Mouse (Mus musculus) yolk sac, embryonic 10.5 days (tissue): ENCODE measurements at regions not wholly inside any gene's neighbourhood (a gene's known extent, or its start where the extent isn't known, plus 50 kb on each side); places are given as distances from the start of the nearest gene placed in this dataset.
"Not testable (repeated sequence)": the region's sequence is repeated elsewhere in the genome, so short reads cannot be mapped to it uniquely, and the experiment has no call there.

ENCODE experiments used
- DNase-seq: peaks from one replicate; pipeline ENCODE4 v3.0.0-alpha.2; 2017; ENCODE audit warnings: low spot score

- DNase-seq, result not testable (repeated sequence)
Measured at GRCm38 (mm10) chr14:27562564-27562963, 54.3 kb upstream of the Ccdc66 start.

GRCm38 (mm10) chr14:27561974-27562373 lies 53.7 kb upstream of the Ccdc66 start:
- DNase-seq, result not testable (repeated sequence)

- DNase-seq, result peak; percentile 63
Measured at GRCm38 (mm10) chr14:27560434-27560833, 52.2 kb upstream of the Ccdc66 start.

GRCm38 (mm10) chr14:27558794-27559491 lies 50.7 kb upstream of the Ccdc66 start:
- DNase-seq, result no peak
